Mouse (Mus musculus) heart, adult 2 months (tissue): ENCODE results near the gene Esr1.

Experiments
- CTCF ChIP-seq: fragments of 200-600 bp; IDR thresholded peaks from 2 replicates; pipeline ENCODE4 v1.8.1; 2022; ENCODE audit warnings: antibody characterized with exemption, mild to moderate bottlenecking, moderate library complexity
- EP300 ChIP-seq: fragments of 200-500 bp; IDR thresholded peaks from 2 replicates; pipeline ENCODE4 v1.6.1; 2011; ENCODE audit warnings: low read depth, low read length, control low read depth; ENCODE audit not compliant: insufficient read depth

- TF ChIP-seq CTCF (no peak), EP300 (no peak)
These were observed 270.0 kb downstream of the Esr1 start for GRCm38 (mm10) chr10:4881391-4881790.
